Mouse (Mus musculus) intestine, embryonic 16.5 days (tissue): ENCODE data around the gene Izumo1. TPM values are rescaled to one million over a fixed set of nuclear protein-coding genes. Genes with fewer than 3 reads are reported as not detected.

Source experiments
- ATAC-seq: fragments of 200-750 bp; cut with Nextera tagmentation; 2 replicates; pipeline ENCODE4 v1.8.0; 2017; ENCODE audit warnings: moderate TSS enrichment, moderate library complexity
- H3K27ac ChIP-seq: fragments of 300-500 bp; sonication (generic); 2 replicates; pipeline ENCODE4 v1.5.1; 2014; ENCODE audit warnings: mild to moderate bottlenecking, low read length
- H3K27me3 ChIP-seq: fragments of 300-500 bp; sonication (generic); replicated peaks from 2 replicates; pipeline ENCODE4 v1.6.1; 2014; ENCODE audit warnings: low read length, control low read depth, mixed read lengths; ENCODE audit not compliant: control insufficient read depth, insufficient read depth
- H3K36me3 ChIP-seq: fragments of 300-500 bp; sonication (generic); 2 replicates; pipeline ENCODE4 v1.6.1; 2014; ENCODE audit warnings: low read length, control low read depth; ENCODE audit not compliant: control insufficient read depth, insufficient read depth
- H3K4me1 ChIP-seq: fragments of 300-500 bp; sonication (generic); 2 replicates; pipeline ENCODE4 v1.6.1; 2014; ENCODE audit warnings: low read length, control low read depth, mixed read lengths; ENCODE audit not compliant: control insufficient read depth, insufficient read depth
- H3K4me2 ChIP-seq: fragments of 300-500 bp; sonication (generic); 2 replicates; pipeline ENCODE4 v1.6.1; 2014; ENCODE audit warnings: low read depth, low read length, control low read depth
- H3K4me3 ChIP-seq: fragments of 300-500 bp; sonication (generic); 2 replicates; pipeline ENCODE4 v1.5.1; 2014; ENCODE audit warnings: mild to moderate bottlenecking, low read length
- H3K9ac ChIP-seq: fragments of 300-500 bp; sonication (generic); 2 replicates; pipeline ENCODE4 v1.6.1; 2014; ENCODE audit warnings: low read depth, low read length
- H3K9me3 ChIP-seq: fragments of 300-500 bp; sonication (generic); 2 replicates; pipeline ENCODE4 v1.6.1; 2016; ENCODE audit warnings: low read length, control low read depth; ENCODE audit not compliant: control insufficient read depth
- WGBS: fragments of 180-500 bp; shearing (Covaris S2); extraction: QIAGEN DNeasy Blood & Tissue Kit; methylation state at CpG from one replicate; pipeline ENCODE4 v1.1.7; 2014; 5-methylcytosine and 5-hydroxymethylcytosine counted together
- polyA plus RNA-seq: library from polyadenylated mRNA; unstranded; fragments of >200 nt; fragmentation: Nextera tagmentation; extraction: Ambion mirVana; gene quantifications from 2 replicates; pipeline ENCODE4 v1.2.1, GENCODE M21; 2015

Izumo1 gene
- polyA plus RNA-seq, 1 experiment from 2014 or later, result 0.07 TPM

DNA sequence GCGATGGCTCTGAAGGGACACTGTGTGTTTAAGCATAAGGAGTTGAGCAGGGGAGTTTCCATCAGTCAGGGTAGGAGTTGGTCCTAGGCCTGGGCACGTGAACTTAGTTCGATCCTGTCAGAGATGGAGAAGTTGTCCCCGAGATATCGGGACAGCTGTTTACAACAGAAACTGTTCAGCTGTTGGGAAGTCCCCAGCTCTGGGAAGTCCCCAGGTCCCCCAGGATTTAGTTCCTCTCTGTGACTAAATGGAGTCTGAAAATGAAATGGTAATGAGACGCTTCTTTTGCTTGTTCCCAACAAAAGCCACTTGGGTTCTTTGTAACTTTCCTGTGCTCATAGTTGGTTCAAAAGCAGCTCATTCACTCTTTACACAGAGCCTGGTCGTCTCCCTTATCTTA is 29.7 kb upstream of the Izumo1 start:
- H3K4me1 ChIP-seq, result no peaks in the 10 kb centered on the region
- no peaks in the 10 kb centered on the region for H3K27me3 ChIP-seq
- 73% methylated on average over 7 of the region's 7 CpGs for WGBS
- H3K36me3 ChIP-seq, result no peaks in the 10 kb centered on the region
- ATAC-seq, result no peak
- no peak overlapping the region for H3K27ac ChIP-seq
- H3K4me3 ChIP-seq, result no peak overlapping the region
- H3K9ac ChIP-seq, result no peak overlapping the region
- no peaks in the 10 kb centered on the region for H3K9me3 ChIP-seq
- H3K4me2 ChIP-seq, result no peak overlapping the region

DNA sequence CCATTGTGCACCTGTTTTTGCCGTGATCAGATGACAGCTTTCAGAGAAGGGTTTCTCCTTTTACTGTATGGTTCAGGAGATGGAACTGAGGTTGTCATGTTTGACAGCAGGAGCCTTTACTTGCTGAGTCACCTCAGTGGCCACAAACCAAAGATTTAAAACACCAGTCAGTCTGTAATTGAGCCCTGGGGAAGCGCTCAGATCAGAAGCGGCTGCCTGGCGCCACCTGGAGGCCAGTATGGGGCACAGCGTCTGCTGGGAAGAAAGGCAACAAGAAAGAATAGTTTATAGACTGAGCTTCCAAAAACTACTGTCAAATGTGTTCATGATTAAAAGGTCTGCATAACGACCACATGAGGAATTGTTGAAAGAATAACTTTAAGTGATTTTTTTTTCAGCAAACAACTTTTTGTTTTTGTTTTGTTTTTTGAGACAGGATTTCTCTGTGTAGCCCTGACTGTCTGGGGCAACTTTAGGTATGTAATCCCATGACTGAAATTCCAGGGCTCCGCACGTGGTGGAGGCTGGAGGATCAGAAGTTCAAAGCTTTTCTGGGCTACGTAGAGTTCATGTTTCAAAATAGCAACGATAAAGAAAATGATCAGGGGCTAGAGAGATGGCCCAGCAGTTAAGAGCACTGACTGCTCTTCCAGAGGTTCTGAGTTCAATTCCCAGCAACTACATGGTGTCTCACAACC is 28.3 kb upstream of the Izumo1 start:
- H3K9me3 ChIP-seq, result no peaks in the 10 kb centered on the region
- WGBS, result 25% methylated on average over 10 of the region's 10 CpGs
- no peak overlapping the region for H3K9ac ChIP-seq
- no peaks in the 10 kb centered on the region for H3K4me1 ChIP-seq
- H3K4me3 ChIP-seq, result no peak overlapping the region
- no peaks in the 10 kb centered on the region for H3K27me3 ChIP-seq
- H3K36me3 ChIP-seq, result no peaks in the 10 kb centered on the region
- no peak for ATAC-seq
- no peak overlapping the region for H3K27ac ChIP-seq
- no peak overlapping the region for H3K4me2 ChIP-seq

DNA sequence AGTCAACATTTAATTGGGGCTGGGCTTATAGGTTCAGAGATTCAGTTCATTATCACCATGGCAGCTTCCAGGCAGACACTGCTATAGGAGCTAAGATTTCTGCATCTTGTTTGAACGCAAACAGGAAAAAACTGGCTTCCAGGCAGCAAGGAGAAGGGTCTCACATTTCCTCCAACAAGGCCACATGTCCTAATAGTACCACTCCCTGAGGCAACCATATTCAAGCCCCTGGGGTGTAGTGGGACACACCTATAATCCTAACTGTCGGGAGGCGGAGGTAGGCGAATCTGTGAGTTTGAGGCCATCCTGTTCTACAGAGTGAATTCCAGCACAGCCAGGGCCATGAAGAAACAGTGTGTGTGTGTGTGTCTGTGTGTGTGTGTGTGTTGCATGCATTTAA is 26.4 kb upstream of the Izumo1 start:
- no peaks in the 10 kb centered on the region for H3K36me3 ChIP-seq
- H3K4me1 ChIP-seq, result peaks cover 10% of the 10 kb centered on the region; the same call in 1 of the 2 replicates
- no peaks in the 10 kb centered on the region for H3K27me3 ChIP-seq
- ATAC-seq, result no peak
- no peak overlapping the region for H3K4me2 ChIP-seq
- H3K9me3 ChIP-seq, result no peaks in the 10 kb centered on the region
- H3K27ac ChIP-seq, result no peak overlapping the region
- 89% methylated on average over 4 of the region's 4 CpGs for WGBS
- H3K9ac ChIP-seq, result no peak overlapping the region
- no peak overlapping the region for H3K4me3 ChIP-seq

DNA sequence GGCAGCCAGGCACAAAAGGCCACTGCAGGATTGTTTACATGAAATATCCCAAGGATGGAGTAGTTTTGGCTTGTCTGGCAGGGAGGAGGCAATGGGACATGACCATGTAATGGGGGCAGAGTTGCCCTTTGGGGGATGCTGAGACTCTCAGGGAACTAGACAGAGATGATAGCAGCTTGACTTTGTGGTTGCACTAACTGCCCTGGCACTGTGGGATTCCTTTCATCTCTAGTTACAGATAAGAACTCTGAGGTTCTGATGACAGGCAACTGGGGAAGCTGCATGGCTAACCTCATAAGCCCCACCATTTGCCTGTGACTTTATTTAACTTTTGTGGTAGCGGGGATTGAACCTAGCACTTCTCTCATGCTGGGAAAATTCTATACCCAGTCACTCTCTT is 25.5 kb upstream of the Izumo1 start:
- peaks cover 10% of the 10 kb centered on the region; the same call in 1 of the 2 replicates for H3K4me1 ChIP-seq
- WGBS, result 69% methylated on average over 1 of the region's 1 CpGs
- no peak for ATAC-seq
- no peak overlapping the region for H3K27ac ChIP-seq
- H3K9me3 ChIP-seq, result no peaks in the 10 kb centered on the region
- H3K36me3 ChIP-seq, result no peaks in the 10 kb centered on the region
- no peak overlapping the region for H3K4me3 ChIP-seq
- no peak overlapping the region for H3K4me2 ChIP-seq
- H3K27me3 ChIP-seq, result 0 out of 2 replicates have a peak, but pooled peaks cover 2% of the 10 kb centered on the region
- no peak overlapping the region for H3K9ac ChIP-seq

DNA sequence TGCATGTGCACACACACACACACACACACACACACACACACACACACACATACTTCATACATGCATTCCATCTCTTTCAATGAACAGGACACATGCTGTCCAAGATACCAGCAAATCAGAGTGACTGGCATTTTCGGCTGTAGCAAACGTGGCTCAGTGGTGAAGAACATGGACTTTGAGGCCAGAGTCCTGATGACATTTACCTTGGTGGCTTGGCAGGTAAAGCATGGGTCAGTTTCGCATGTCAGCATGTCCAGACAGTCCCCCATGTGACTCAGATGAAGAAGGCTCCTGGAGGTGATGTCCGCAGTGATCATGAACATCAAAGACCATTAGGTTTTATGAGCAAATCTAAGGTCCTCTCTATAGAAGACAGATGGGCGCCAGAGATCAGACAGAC is 24.6 kb upstream of the Izumo1 start:
- no peaks in the 10 kb centered on the region for H3K9me3 ChIP-seq
- no peak overlapping the region for H3K4me3 ChIP-seq
- H3K4me2 ChIP-seq, result no peak overlapping the region
- 89% methylated on average over 5 of the region's 5 CpGs for WGBS
- peaks cover 13% of the 10 kb centered on the region for H3K4me1 ChIP-seq
- no peak overlapping the region for H3K9ac ChIP-seq
- no peaks in the 10 kb centered on the region for H3K36me3 ChIP-seq
- no peak overlapping the region for H3K27ac ChIP-seq
- ATAC-seq, result no peak
- 0 out of 2 replicates have a peak, but pooled peaks cover 2% of the 10 kb centered on the region for H3K27me3 ChIP-seq

DNA sequence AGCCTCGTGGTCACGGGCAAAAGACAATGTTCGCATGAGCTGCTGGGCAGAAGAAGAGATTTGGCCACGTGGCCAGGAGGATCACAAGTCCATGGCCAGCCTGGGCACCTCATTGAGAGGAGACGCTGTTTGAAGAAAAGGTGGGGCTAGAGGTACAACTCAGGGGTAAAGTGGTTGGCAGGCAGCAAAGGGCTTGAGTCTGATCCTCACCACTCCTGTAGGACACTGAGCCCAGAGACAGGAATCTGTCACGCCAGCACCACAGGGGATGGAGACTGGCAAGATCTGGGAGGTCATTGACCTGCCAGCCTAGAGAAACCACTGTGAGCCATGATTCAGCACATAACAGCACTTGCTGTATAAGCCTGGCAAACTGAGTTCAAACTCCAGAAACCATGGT is 24.1 kb upstream of the Izumo1 start:
- no peak for ATAC-seq
- no peak overlapping the region for H3K4me2 ChIP-seq
- H3K4me1 ChIP-seq, result peaks cover 13% of the 10 kb centered on the region
- no peak overlapping the region for H3K27ac ChIP-seq
- H3K9ac ChIP-seq, result no peak overlapping the region
- no peaks in the 10 kb centered on the region for H3K9me3 ChIP-seq
- WGBS, result 93% methylated on average over 6 of the region's 6 CpGs
- H3K36me3 ChIP-seq, result no peaks in the 10 kb centered on the region
- H3K27me3 ChIP-seq, result 0 out of 2 replicates have a peak, but pooled peaks cover 2% of the 10 kb centered on the region
- no peak overlapping the region for H3K4me3 ChIP-seq

DNA sequence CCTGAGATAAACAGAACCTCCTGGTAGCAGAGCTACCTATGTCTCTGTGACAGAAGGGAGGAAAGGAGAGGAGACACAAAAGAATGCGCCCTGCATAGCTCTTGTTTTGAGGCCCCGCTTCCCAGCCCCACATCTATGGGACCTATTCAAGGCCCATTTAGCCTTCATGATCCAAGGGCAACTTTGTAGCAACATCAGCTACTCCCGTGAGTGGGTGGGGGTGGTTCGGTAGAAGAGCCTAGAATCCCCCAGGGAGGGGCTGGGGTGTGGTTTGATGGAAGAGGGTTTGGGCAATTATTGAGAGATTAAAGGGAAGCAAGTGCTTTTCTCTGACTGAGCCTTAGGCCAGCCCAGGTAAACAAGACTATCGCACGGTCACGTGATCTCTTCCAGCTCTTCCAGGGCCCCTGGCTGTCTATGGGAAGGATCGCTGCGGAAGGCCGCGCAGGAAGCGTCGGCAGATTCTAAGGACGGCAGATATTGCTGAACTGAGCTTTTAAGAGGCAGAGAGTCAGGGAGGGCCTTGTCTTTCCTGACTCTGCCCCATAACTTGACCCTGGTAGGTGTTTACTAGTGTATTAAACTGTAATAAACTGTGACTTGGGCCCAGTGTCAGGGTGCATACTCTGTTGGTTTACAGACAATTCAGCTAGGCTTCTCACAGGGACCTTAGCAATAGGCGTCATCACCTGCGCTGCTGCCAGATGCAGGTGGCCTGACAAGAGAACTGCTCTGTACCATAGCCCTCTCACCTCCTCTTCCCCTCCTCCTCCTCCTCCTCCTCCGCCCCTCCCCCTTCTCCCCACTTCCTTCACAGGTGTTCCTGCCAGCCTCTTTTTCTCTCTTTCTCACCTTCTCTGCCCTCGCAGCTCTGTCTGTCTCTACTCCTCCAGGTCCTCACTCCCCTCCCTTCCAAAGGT is 22.4 kb upstream of the Izumo1 start:
- Histone ChIP-seq H3K4me3 (no peak overlapping the region; the same call in 1 of the 2 replicates), H3K9me3 (no peaks in the 10 kb centered on the region), H3K27ac (no peak overlapping the region), H3K4me2 (peak overlapping the region; percentile 35), H3K4me1 (peaks cover 13% of the 10 kb centered on the region), H3K27me3 (0 out of 2 replicates have a peak, but pooled peaks cover 2% of the 10 kb centered on the region), H3K9ac (peak overlapping the region; percentile 33; the same call in 1 of the 2 replicates), H3K36me3 (no peaks in the 10 kb centered on the region)
- peak; percentile 78 for ATAC-seq
- 34% methylated on average over 18 of the region's 18 CpGs for WGBS

DNA sequence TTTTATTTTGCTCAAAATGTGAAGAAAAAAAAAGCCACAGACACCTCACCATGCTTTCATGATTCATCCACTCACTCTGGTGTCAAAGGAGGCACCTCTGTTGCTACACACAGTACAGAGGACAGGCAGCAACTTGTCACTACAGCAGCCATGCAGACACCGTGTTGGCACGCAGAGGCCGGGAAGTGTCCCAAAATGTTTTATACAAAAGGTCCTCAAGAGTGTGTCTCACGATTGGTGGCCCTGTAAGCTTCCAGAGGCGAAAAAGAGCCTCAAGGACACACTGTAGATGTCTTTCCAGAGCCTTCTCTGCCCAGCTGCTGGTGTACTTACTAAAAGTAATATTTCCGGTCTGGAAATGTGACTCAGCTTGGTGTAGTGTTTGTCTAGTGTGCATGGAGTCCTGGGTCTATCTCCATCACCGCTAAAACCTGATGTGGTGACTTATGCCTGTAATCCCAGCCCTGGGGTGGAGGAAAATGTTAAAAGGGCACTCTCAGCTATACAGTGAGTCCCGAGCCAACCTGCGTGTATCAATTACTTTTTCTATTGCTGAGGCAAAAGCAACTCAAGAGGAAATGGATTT is 15.8 kb upstream of the Izumo1 start:
- H3K27me3 ChIP-seq, result no peaks in the 10 kb centered on the region
- WGBS, result 74% methylated on average over 9 of the region's 9 CpGs
- no peak overlapping the region for H3K4me2 ChIP-seq
- peaks cover 3% of the 10 kb centered on the region; the same call in 1 of the 2 replicates for H3K4me1 ChIP-seq
- H3K9me3 ChIP-seq, result no peaks in the 10 kb centered on the region
- H3K27ac ChIP-seq, result no peak overlapping the region
- H3K4me3 ChIP-seq, result no peak overlapping the region
- ATAC-seq, result no peak
- H3K9ac ChIP-seq, result no peak overlapping the region
- H3K36me3 ChIP-seq, result no peaks in the 10 kb centered on the region

DNA sequence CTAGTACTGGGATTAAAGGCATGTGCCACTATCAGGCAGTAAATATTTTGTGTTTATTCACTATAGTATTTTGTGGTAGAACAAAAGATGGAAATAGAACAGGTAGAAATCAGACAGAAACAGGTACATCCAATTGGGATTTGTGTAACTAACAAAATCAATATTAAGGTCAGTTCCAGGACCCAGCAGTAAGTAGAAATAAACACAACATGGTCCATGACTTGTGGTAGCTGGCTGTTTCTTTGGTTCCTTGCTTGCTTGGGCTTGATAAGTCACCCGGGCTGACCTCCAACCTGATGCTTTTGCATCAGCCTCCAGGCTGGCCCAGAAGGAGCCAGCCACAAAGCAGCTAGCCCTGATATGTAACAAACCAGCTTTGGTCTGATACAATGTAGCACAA is 12.1 kb upstream of the Izumo1 start:
- H3K4me3 ChIP-seq, result no peak overlapping the region
- no peak for ATAC-seq
- H3K9ac ChIP-seq, result no peak overlapping the region
- no peaks in the 10 kb centered on the region for H3K27me3 ChIP-seq
- no peak overlapping the region for H3K27ac ChIP-seq
- WGBS, result 70% methylated on average over 1 of the region's 1 CpGs
- H3K36me3 ChIP-seq, result no peaks in the 10 kb centered on the region
- H3K9me3 ChIP-seq, result no peaks in the 10 kb centered on the region
- no peaks in the 10 kb centered on the region for H3K4me1 ChIP-seq
- no peak overlapping the region for H3K4me2 ChIP-seq
